Mouse (Mus musculus) embryonic fibroblast, embryonic 13.5 days (primary cell): ENCODE results near the gene Sorcs2.

Experiments used
- CTCF ChIP-seq: IDR thresholded peaks from 2 replicates; pipeline ENCODE4 v1.5.1; 2011; ENCODE audit warnings: mild to moderate bottlenecking, control low read depth, low read length, moderate library complexity, borderline replicate concordance; ENCODE audit not compliant: insufficient read depth
- POLR2A ChIP-seq: IDR thresholded peaks from 2 replicates; pipeline ENCODE4 v1.6.1; 2011; ENCODE audit warnings: low read depth, mild to moderate bottlenecking, control low read depth, low read length, moderate library complexity

DNA sequence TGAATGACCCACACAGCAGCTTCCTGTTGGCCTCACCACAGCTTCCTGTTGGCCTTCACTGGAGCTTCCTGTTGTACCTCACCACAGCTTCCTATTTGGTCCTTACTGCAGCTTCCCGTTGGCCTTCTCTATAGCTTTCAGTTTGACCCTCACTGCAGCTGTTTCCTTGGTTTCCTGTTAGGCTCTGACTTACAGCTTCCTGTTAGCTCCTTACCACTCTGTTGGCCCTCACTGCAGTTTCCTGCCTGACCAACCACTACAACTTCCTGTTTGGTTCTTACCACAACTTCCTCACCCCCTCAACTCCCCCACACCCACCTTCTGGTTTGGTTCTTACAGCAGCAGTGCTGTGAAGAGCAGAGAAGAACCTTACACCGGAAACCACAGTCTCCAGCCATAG, 308.7 kb downstream of the Sorcs2 start:
- TF ChIP-seq POLR2A: no peak
- TF ChIP-seq CTCF: no peak
